ENCODE assay signal across 11 mouse cellular contexts in the genomic region with DNA sequence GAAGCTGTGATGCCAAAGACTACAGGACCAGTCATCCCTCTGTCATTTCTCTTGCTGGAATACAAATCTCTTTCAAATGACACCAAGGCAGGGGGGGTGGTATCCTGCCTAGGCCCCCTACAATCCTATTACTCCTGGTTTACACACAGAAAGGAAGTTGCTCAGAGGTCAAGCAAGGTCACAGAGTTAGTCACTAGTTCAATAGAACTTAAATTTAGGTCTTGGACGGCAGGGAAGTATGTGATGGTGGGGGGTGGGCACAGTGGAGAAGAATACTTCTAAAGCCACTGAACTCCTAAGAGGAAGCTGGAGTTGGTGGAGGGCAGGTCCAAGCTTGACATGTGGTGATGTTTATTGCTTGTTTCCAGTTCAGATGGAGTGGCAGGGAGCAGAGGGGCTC.
DNase-seq lines count a peak whose midpoint lies in the region; ATAC-seq and TF ChIP-seq lines count a peak whose summit lies in the region.
"Had no signal": no experiment of that assay in that cellular context is flagged by ENCODE, and none has a peak within 500 bp of the region (broad histone marks: within the 10 kb centered on the region; RNA-seq: fewer than 3 reads in every experiment).

No protein-coding gene starts in this region.

- WGBS in kidney, embryonic 15.5 days = 24% methylated on average over 1 of the region's 1 CpGs
- 0% methylated on average over 1 of the region's 1 CpGs for WGBS in midbrain, embryonic 13.5 days
- 12% methylated on average over 1 of the region's 1 CpGs for WGBS in midbrain, embryonic 15.5 days
- WGBS in embryonic facial prominence, embryonic 11.5 days = 0% methylated on average over 1 of the region's 1 CpGs
- 14% methylated on average over 1 of the region's 1 CpGs for WGBS in stomach, postnatal 0 days

- H3K36me3 ChIP-seq in kidney, embryonic 15.5 days = no peaks in the 10 kb centered on the region
- H3K36me3 ChIP-seq in midbrain, embryonic 13.5 days = no peaks in the 10 kb centered on the region
- no peaks in the 10 kb centered on the region for H3K36me3 ChIP-seq in midbrain, embryonic 15.5 days (replicated peaks)
- no peaks in the 10 kb centered on the region for H3K36me3 ChIP-seq in embryonic facial prominence, embryonic 11.5 days (replicated peaks; ENCODE audit: control insufficient read depth, insufficient read depth, low read depth, low read length)
- no peaks in the 10 kb centered on the region for H3K36me3 ChIP-seq in stomach, postnatal 0 days (ENCODE audit: control insufficient read depth, insufficient read depth, low read length)
- H3K36me3 ChIP-seq: embryonic facial prominence, embryonic 15.5 days had no signal

- H3K27ac ChIP-seq in kidney, embryonic 15.5 days = peak overlapping the region; percentile 82
- no peak overlapping the region for H3K27ac ChIP-seq in midbrain, embryonic 13.5 days
- no peak overlapping the region for H3K27ac ChIP-seq in midbrain, embryonic 15.5 days
- H3K27ac ChIP-seq in embryonic facial prominence, embryonic 11.5 days (replicated peaks; ENCODE audit: low read depth, low read length) = 0 out of 2 replicates have a peak overlapping the region, but pooled peaks have one; percentile 35
- H3K27ac ChIP-seq in stomach, postnatal 0 days (replicated peaks) = no peak overlapping the region; the same call in 1 of the 2 replicates
- H3K27ac ChIP-seq: embryonic facial prominence, embryonic 15.5 days had no signal

- peaks cover 21% of the 10 kb centered on the region for H3K4me1 ChIP-seq in kidney, embryonic 15.5 days
- H3K4me1 ChIP-seq in midbrain, embryonic 13.5 days (replicated peaks) = peaks cover 14% of the 10 kb centered on the region; the same call in 1 of the 2 replicates
- H3K4me1 ChIP-seq in midbrain, embryonic 15.5 days = no peaks in the 10 kb centered on the region; the same call in 1 of the 2 replicates
- peaks cover 5% of the 10 kb centered on the region for H3K4me1 ChIP-seq in embryonic facial prominence, embryonic 11.5 days (ENCODE audit: control insufficient read depth, insufficient read depth, low read length)
- no peaks in the 10 kb centered on the region for H3K4me1 ChIP-seq in stomach, postnatal 0 days (replicated peaks; ENCODE audit: control insufficient read depth, insufficient read depth)

- no peak for DNase-seq in kidney, adult 18-20 months
- DNase-seq in embryonic facial prominence, embryonic 11.5 days (ENCODE audit: low spot score) = no peak
- no peak for DNase-seq in stomach, postnatal 0 days (ENCODE audit: low spot score)
- DNase-seq: heart, postnatal 14 days; lung, postnatal 36 days; right cerebral cortex, postnatal 14 days had no signal

- no peak for TF ChIP-seq CTCF in stomach, postnatal 0 days (IDR thresholded peaks at IDR 0.05; ENCODE audit: low read depth)

- no peak overlapping the region for H3K9ac ChIP-seq in kidney, embryonic 15.5 days
- H3K9ac ChIP-seq in midbrain, embryonic 13.5 days (replicated peaks) = no peak overlapping the region
- no peak overlapping the region for H3K9ac ChIP-seq in midbrain, embryonic 15.5 days
- H3K9ac ChIP-seq in embryonic facial prominence, embryonic 11.5 days (replicated peaks; ENCODE audit: low read length) = no peak overlapping the region
- H3K9ac ChIP-seq in stomach, postnatal 0 days (ENCODE audit: low read length) = no peak overlapping the region
- H3K9ac ChIP-seq: embryonic facial prominence, embryonic 15.5 days had no signal

- ATAC-seq in kidney, embryonic 15.5 days (replicated peaks; ENCODE audit: low FRiP score) = peak; percentile 43; the same call in 1 of the 2 replicates
- peak; percentile 24; the same call in 1 of the 2 replicates for ATAC-seq in midbrain, embryonic 13.5 days
- ATAC-seq in midbrain, embryonic 15.5 days (replicated peaks) = no peak
- ATAC-seq in embryonic facial prominence, embryonic 11.5 days (replicated peaks; ENCODE audit: insufficient number of reproducible peaks, low FRiP score, low TSS enrichment, low read depth) = peak; percentile 44; the same call in 1 of the 2 replicates
- no peak for ATAC-seq in activated CD4-positive, CD25-positive, alpha-beta regulatory T cell, adult 4 months
- ATAC-seq in stomach, postnatal 0 days (ENCODE audit: low FRiP score, low TSS enrichment) = no peak

- no peaks in the 10 kb centered on the region for H3K27me3 ChIP-seq in kidney, embryonic 15.5 days
- no peaks in the 10 kb centered on the region for H3K27me3 ChIP-seq in midbrain, embryonic 13.5 days
- no peaks in the 10 kb centered on the region for H3K27me3 ChIP-seq in midbrain, embryonic 15.5 days (replicated peaks)
- no peaks in the 10 kb centered on the region for H3K27me3 ChIP-seq in embryonic facial prominence, embryonic 11.5 days (ENCODE audit: control insufficient read depth, insufficient read depth, low read length)
- no peaks in the 10 kb centered on the region for H3K27me3 ChIP-seq in stomach, postnatal 0 days (ENCODE audit: control insufficient read depth, insufficient read depth, low read length)
- H3K27me3 ChIP-seq: embryonic facial prominence, embryonic 15.5 days had no signal

- no peak overlapping the region for H3K4me3 ChIP-seq in kidney, embryonic 15.5 days (replicated peaks)
- no peak overlapping the region for H3K4me3 ChIP-seq in midbrain, embryonic 13.5 days (replicated peaks)
- H3K4me3 ChIP-seq in midbrain, embryonic 15.5 days = no peak overlapping the region
- H3K4me3 ChIP-seq in embryonic facial prominence, embryonic 11.5 days (ENCODE audit: low read depth, low read length) = no peak overlapping the region
- no peak overlapping the region for H3K4me3 ChIP-seq in stomach, postnatal 0 days (ENCODE audit: low read depth, low read length)
- H3K4me3 ChIP-seq: embryonic facial prominence, embryonic 15.5 days had no signal

- no peak for TF ChIP-seq EP300 in stomach, postnatal 0 days (optimal IDR thresholded peaks at IDR 0.05)

- H3K4me2 ChIP-seq in kidney, embryonic 15.5 days = no peak overlapping the region
- no peak overlapping the region for H3K4me2 ChIP-seq in midbrain, embryonic 13.5 days (replicated peaks)
- no peak overlapping the region for H3K4me2 ChIP-seq in midbrain, embryonic 15.5 days
- H3K4me2 ChIP-seq in embryonic facial prominence, embryonic 11.5 days (ENCODE audit: low read depth, low read length) = no peak overlapping the region
- no peak overlapping the region for H3K4me2 ChIP-seq in stomach, postnatal 0 days (replicated peaks; ENCODE audit: low read depth)
- H3K4me2 ChIP-seq: embryonic facial prominence, embryonic 15.5 days had no signal

- H3K9me3 ChIP-seq in kidney, embryonic 15.5 days (replicated peaks) = no peaks in the 10 kb centered on the region
- H3K9me3 ChIP-seq in midbrain, embryonic 13.5 days = no peaks in the 10 kb centered on the region
- H3K9me3 ChIP-seq in midbrain, embryonic 15.5 days = no peaks in the 10 kb centered on the region
- no peaks in the 10 kb centered on the region for H3K9me3 ChIP-seq in embryonic facial prominence, embryonic 11.5 days (replicated peaks; ENCODE audit: control insufficient read depth, low read length)
- H3K9me3 ChIP-seq in stomach, postnatal 0 days (ENCODE audit: control insufficient read depth, low read length) = no peaks in the 10 kb centered on the region
- H3K9me3 ChIP-seq: embryonic facial prominence, embryonic 15.5 days had no signal

Comparison
In these comparisons a context has a peak if more than half of its experiments do, and no peak if none do; other contexts are left out.
1. ATAC-seq: peak in kidney, embryonic 15.5 days (single experiment), midbrain, embryonic 13.5 days (single experiment) and embryonic facial prominence, embryonic 11.5 days (single experiment); none in midbrain, embryonic 15.5 days (single experiment), activated CD4-positive, CD25-positive, alpha-beta regulatory T cell, adult 4 months (single experiment) and stomach, postnatal 0 days (single experiment).
2. H3K27ac ChIP-seq: peak in kidney, embryonic 15.5 days (single experiment) and embryonic facial prominence, embryonic 11.5 days (single experiment); none in midbrain, embryonic 13.5 days (single experiment), midbrain, embryonic 15.5 days (single experiment) and stomach, postnatal 0 days (single experiment).